Mouse (Mus musculus): ENCODE measurements around the gene Hsph1.

- TF ChIP-seq POLR2A (IDR thresholded peaks at IDR 0.05; ENCODE audit: insufficient read length, low read depth) (no peak), MYOD1 (IDR thresholded peaks at IDR 0.05; ENCODE audit: control insufficient read depth in 1 of 3, insufficient read length in 2 of 3, low read depth in 2 of 3) (no peak), MYOG (IDR thresholded peaks at IDR 0.05; ENCODE audit: control insufficient read depth in 1 of 3, insufficient read depth in 1 of 3, insufficient read length in 2 of 3, low read depth in 2 of 3) (no peak), USF1 (IDR thresholded peaks at IDR 0.05; ENCODE audit: low read depth) (no peak), SRF (IDR thresholded peaks at IDR 0.05; ENCODE audit: control insufficient read depth, insufficient read length, low read depth) (no peak), TCF3 (IDR thresholded peaks at IDR 0.05; ENCODE audit: insufficient read length, low read depth) (no peak), MAX (IDR thresholded peaks at IDR 0.05; ENCODE audit: low read depth) (no peak), CEBPB (IDR thresholded peaks at IDR 0.05; ENCODE audit: insufficient read depth, poor library complexity, severe bottlenecking) (no peak), TCF12 (IDR thresholded peaks at IDR 0.05; ENCODE audit: insufficient read depth, poor library complexity, severe bottlenecking) (no peak), POLR2AphosphoS2 (IDR thresholded peaks at IDR 0.05; ENCODE audit: insufficient read length, low read depth) (no peak), E2F4 (IDR thresholded peaks at IDR 0.05; ENCODE audit: insufficient read depth) (no peak), REST (IDR thresholded peaks at IDR 0.05; ENCODE audit: insufficient read depth, insufficient read length) (no peak)
Observed at GRCm38 (mm10) chr5:149679886-149680285, 43.7 kb upstream of the Hsph1 start.
